Comparison of ENCODE assay signal across 8 mouse cellular contexts in genomic region chr9:21591831-21592702, GRCm38 (mm10). TPM values are rescaled to one million over a fixed set of nuclear protein-coding genes. Genes with fewer than 3 reads are reported as not detected.
DNase-seq lines count a peak whose midpoint lies in the region; ATAC-seq and TF ChIP-seq lines count a peak whose summit lies in the region.

No protein-coding gene starts in this region.

- no peaks in the 10 kb centered on the region for H3K9me3 ChIP-seq in kidney, embryonic 15.5 days (replicated peaks)
- H3K9me3 ChIP-seq in forebrain, postnatal 0 days (ENCODE audit: low read length): no peaks in the 10 kb centered on the region

- peak overlapping the region; percentile 96 for H3K4me2 ChIP-seq in kidney, embryonic 15.5 days
- peak overlapping the region; percentile 96 for H3K4me2 ChIP-seq in forebrain, postnatal 0 days (ENCODE audit: low read depth)

- peak overlapping the region; percentile 86 for H3K9ac ChIP-seq in kidney, embryonic 15.5 days
- peak overlapping the region; percentile 76 for H3K9ac ChIP-seq in forebrain, postnatal 0 days

- no peak; the same call in 1 of the 2 replicates for ATAC-seq in kidney, embryonic 15.5 days (replicated peaks; ENCODE audit: low FRiP score)
- ATAC-seq in forebrain, postnatal 0 days: peak; percentile 60

- TF ChIP-seq POLR2A in bone marrow, adult 2 months (IDR thresholded peaks at IDR 0.05; ENCODE audit: borderline replicate concordance, control insufficient read depth, low read depth, low read length): no peak

- peak overlapping the region; percentile 92 for H3K4me3 ChIP-seq in kidney, embryonic 15.5 days (replicated peaks)
- H3K4me3 ChIP-seq in bone marrow, adult 2 months (replicated peaks; ENCODE audit: control insufficient read depth, low read depth, low read length): peak overlapping the region; percentile 89
- H3K4me3 ChIP-seq in forebrain, postnatal 0 days (ENCODE audit: low read depth, low read length): peak overlapping the region; percentile 78
- H3K4me3 ChIP-seq in macrophage (ENCODE audit: inconsistent target): peak overlapping the region; percentile 87

- H3K27ac ChIP-seq in kidney, embryonic 15.5 days: peak overlapping the region; percentile 83
- H3K27ac ChIP-seq in bone marrow, adult 2 months (ENCODE audit: control insufficient read depth, insufficient read depth, low read depth, low read length, poor library complexity): peak overlapping the region; percentile 79
- H3K27ac ChIP-seq in forebrain, postnatal 0 days (ENCODE audit: low read depth, low read length): peak overlapping the region; percentile 74
- peak overlapping the region; percentile 44 for H3K27ac ChIP-seq in macrophage

- no peak for TF ChIP-seq CTCF in bone marrow, adult 2 months (IDR thresholded peaks at IDR 0.05; ENCODE audit: control insufficient read depth, insufficient read depth, low read length)
- no peak for TF ChIP-seq CTCF in forebrain, postnatal 0 days (IDR thresholded peaks at IDR 0.05; ENCODE audit: low read depth)

- no peaks in the 10 kb centered on the region for H3K27me3 ChIP-seq in kidney, embryonic 15.5 days
- H3K27me3 ChIP-seq in forebrain, postnatal 0 days (ENCODE audit: insufficient read depth, low read length): no peaks in the 10 kb centered on the region

- 17% methylated on average over 17 of the region's 17 CpGs for WGBS in kidney, embryonic 15.5 days
- WGBS in bone marrow, adult 2 months: 13% methylated on average over 17 of the region's 17 CpGs
- WGBS in forebrain, postnatal 0 days: 22% methylated on average over 17 of the region's 17 CpGs
- 13% methylated on average over 17 of the region's 17 CpGs for WGBS in macrophage (ENCODE audit: missing documents)

- H3K4me1 ChIP-seq in kidney, embryonic 15.5 days: peaks cover 38% of the 10 kb centered on the region
- H3K4me1 ChIP-seq in bone marrow, adult 2 months (ENCODE audit: control insufficient read depth, insufficient read depth, low read length): no peaks in the 10 kb centered on the region
- peaks cover 23% of the 10 kb centered on the region for H3K4me1 ChIP-seq in forebrain, postnatal 0 days (ENCODE audit: insufficient read depth)

- peaks cover 68% of the 10 kb centered on the region for H3K36me3 ChIP-seq in kidney, embryonic 15.5 days
- peaks cover 34% of the 10 kb centered on the region for H3K36me3 ChIP-seq in forebrain, postnatal 0 days (ENCODE audit: insufficient read depth)
- H3K36me3 ChIP-seq in macrophage (ENCODE audit: inconsistent target): peaks cover 26% of the 10 kb centered on the region; the same call in 1 of the 2 replicates

- peaks cover 31% of the 10 kb centered on the region for H3K79me2 ChIP-seq in macrophage (ENCODE audit: inconsistent target)

- no peak for DNase-seq in kidney, postnatal 14 days
- DNase-seq in forebrain, postnatal 0 days: no peak
- no peak for DNase-seq in left cerebral cortex, adult 8-10 months (ENCODE audit: low spot score in 2 of 2)
- no peak for DNase-seq in embryo, embryonic 10 days (ENCODE audit: low spot score)
- no peak for DNase-seq in thymus, postnatal 0 days (ENCODE audit: low spot score)

RNA-seq across cellular contexts. Expression of gene Timm29, which starts 0.5 kb away (rescaled TPM):
- 28.4 and 28.6 TPM in 2 replicates for polyA plus RNA-seq in kidney, embryonic 15.5 days (2015; fragmentation: Nextera tagmentation; extraction: Ambion mirVana)
- 10.4 and 11.6 TPM in 2 replicates for polyA plus RNA-seq in bone marrow, adult 2 months (2011; ENCODE audit: insufficient read depth, insufficient read length, low replicate concordance, missing spikeins)
- 61.2 and 81.5 TPM in 2 replicates for total RNA-seq in forebrain, postnatal 0 days (2014; rRNA removed)
- polyA plus RNA-seq in forebrain, postnatal 0 days (2015; fragmentation: Nextera tagmentation; extraction: Ambion mirVana): 56.3 and 61.7 TPM in 2 replicates
- 10 to 100 TPM in 7 of 26 experiments, 1 to 10 TPM in 19; 3.4 to 16.0 (median 7.9) TPM for total RNA-seq in macrophage (2018; cell fraction: chromatin; rRNA removed)
- total RNA-seq in macrophage (2018; cell fraction: cytosol; rRNA removed): 10 to 100 TPM; 12.4 to 28.1 (median 21.9) TPM
- total RNA-seq in macrophage (2018; cell fraction: nucleus; rRNA removed): 10 to 100 TPM in 25 of 26 experiments, 1 to 10 TPM in 1; 9.2 to 30.8 (median 16.4) TPM
- polyA plus RNA-seq in macrophage (2018): 15.8 to 21.9 TPM (median 21.2 TPM) in 3 replicates
- total RNA-seq in left cerebral cortex, adult 8-10 months (2022): 10 to 100 TPM; 52.8 to 64.0 (median 54.5) TPM
- 28.8 and 30.9 TPM in 2 replicates for polyA plus RNA-seq in thymus, postnatal 0 days (2015; fragmentation: Nextera tagmentation; extraction: Ambion mirVana)

RNA-seq across cellular contexts. Expression of gene Yipf2, which starts 0.6 kb away (rescaled TPM):
- polyA plus RNA-seq in kidney, embryonic 15.5 days (2015; fragmentation: Nextera tagmentation; extraction: Ambion mirVana): 29.7 and 32.7 TPM in 2 replicates
- polyA plus RNA-seq in bone marrow, adult 2 months (2011; ENCODE audit: insufficient read depth, insufficient read length, low replicate concordance, missing spikeins): 4.8 and 5.0 TPM in 2 replicates
- total RNA-seq in forebrain, postnatal 0 days (2014; rRNA removed): 10.6 and 16.0 TPM in 2 replicates
- 12.0 and 12.6 TPM in 2 replicates for polyA plus RNA-seq in forebrain, postnatal 0 days (2015; fragmentation: Nextera tagmentation; extraction: Ambion mirVana)
- 10 to 100 TPM in 19 of 26 experiments, 1 to 10 TPM in 7; 2.7 to 38.9 (median 17.0) TPM for total RNA-seq in macrophage (2018; cell fraction: chromatin; rRNA removed)
- total RNA-seq in macrophage (2018; cell fraction: cytosol; rRNA removed): 10 to 100 TPM in 21 of 26 experiments, 1 to 10 TPM in 5; 6.1 to 15.8 (median 11.6) TPM
- total RNA-seq in macrophage (2018; cell fraction: nucleus; rRNA removed): 10 to 100 TPM in 21 of 26 experiments, 1 to 10 TPM in 5; 4.8 to 32.4 (median 17.1) TPM
- 6.9 to 12.2 TPM (median 7.4 TPM) in 3 replicates for polyA plus RNA-seq in macrophage (2018)
- total RNA-seq in left cerebral cortex, adult 8-10 months (2022): 10 to 100 TPM; 20.7 to 25.4 (median 22.7) TPM
- 26.8 and 27.2 TPM in 2 replicates for polyA plus RNA-seq in thymus, postnatal 0 days (2015; fragmentation: Nextera tagmentation; extraction: Ambion mirVana)

RNA-seq across cellular contexts. Expression of gene Smarca4, which starts 23.9 kb away (rescaled TPM):
- polyA plus RNA-seq in kidney, embryonic 15.5 days (2015; fragmentation: Nextera tagmentation; extraction: Ambion mirVana): 91.0 and 101 TPM in 2 replicates
- polyA plus RNA-seq in bone marrow, adult 2 months (2011; ENCODE audit: insufficient read depth, insufficient read length, low replicate concordance, missing spikeins): 45.4 and 66.3 TPM in 2 replicates
- total RNA-seq in forebrain, postnatal 0 days (2014; rRNA removed): 162 and 180 TPM in 2 replicates
- polyA plus RNA-seq in forebrain, postnatal 0 days (2015; fragmentation: Nextera tagmentation; extraction: Ambion mirVana): 76.2 and 92.5 TPM in 2 replicates
- total RNA-seq in macrophage (2018; cell fraction: chromatin; rRNA removed): 100 to 1,000 TPM; 103 to 272 (median 156) TPM
- total RNA-seq in macrophage (2018; cell fraction: cytosol; rRNA removed): 10 to 100 TPM; 53.9 to 94.0 (median 73.8) TPM
- 100 to 1,000 TPM in 17 of 26 experiments, 10 to 100 TPM in 9; 78.1 to 137 (median 108) TPM for total RNA-seq in macrophage (2018; cell fraction: nucleus; rRNA removed)
- 55.9 to 76.6 TPM (median 68.5 TPM) in 3 replicates for polyA plus RNA-seq in macrophage (2018)
- total RNA-seq in left cerebral cortex, adult 8-10 months (2022): 100 to 1,000 TPM in 2 of 4 experiments, 10 to 100 TPM in 2; 96.5 to 103 (median 99.6) TPM
- polyA plus RNA-seq in thymus, postnatal 0 days (2015; fragmentation: Nextera tagmentation; extraction: Ambion mirVana): 62.3 and 71.5 TPM in 2 replicates

RNA-seq across cellular contexts. Expression of gene Carm1, which starts 45.4 kb away (rescaled TPM):
- polyA plus RNA-seq in kidney, embryonic 15.5 days (2015; fragmentation: Nextera tagmentation; extraction: Ambion mirVana): 44.1 and 50.2 TPM in 2 replicates
- polyA plus RNA-seq in bone marrow, adult 2 months (2011; ENCODE audit: insufficient read depth, insufficient read length, low replicate concordance, missing spikeins): 29.7 and 37.6 TPM in 2 replicates
- total RNA-seq in forebrain, postnatal 0 days (2014; rRNA removed): 64.8 and 81.4 TPM in 2 replicates
- 20.7 and 25.9 TPM in 2 replicates for polyA plus RNA-seq in forebrain, postnatal 0 days (2015; fragmentation: Nextera tagmentation; extraction: Ambion mirVana)
- 10 to 100 TPM; 16.3 to 53.7 (median 29.1) TPM for total RNA-seq in macrophage (2018; cell fraction: chromatin; rRNA removed)
- total RNA-seq in macrophage (2018; cell fraction: cytosol; rRNA removed): 10 to 100 TPM; 11.5 to 21.4 (median 15.7) TPM
- total RNA-seq in macrophage (2018; cell fraction: nucleus; rRNA removed): 10 to 100 TPM; 11.4 to 44.2 (median 20.9) TPM
- polyA plus RNA-seq in macrophage (2018): 14.6 to 27.6 TPM (median 25.0 TPM) in 3 replicates
- 10 to 100 TPM; 76.4 to 91.3 (median 83.1) TPM for total RNA-seq in left cerebral cortex, adult 8-10 months (2022)
- 10.9 and 12.4 TPM in 2 replicates for polyA plus RNA-seq in thymus, postnatal 0 days (2015; fragmentation: Nextera tagmentation; extraction: Ambion mirVana)
